Mouse (Mus musculus) midbrain, embryonic 11.5 days (tissue): Measurements from ENCODE around the gene Sf3b1. TPM values are rescaled to one million over a fixed set of nuclear protein-coding genes. Genes with fewer than 3 reads are reported as not detected.

ENCODE experiments used
- ATAC-seq: fragments of 200-750 bp; cut with Nextera tagmentation; 2 replicates; pipeline ENCODE4 v1.8.0; 2017; ENCODE audit warnings: moderate TSS enrichment, moderate library complexity; ENCODE audit not compliant: low FRiP score
- DNase-seq: peaks from one replicate; pipeline ENCODE4 v3.0.0; 2015; ENCODE audit warnings: low spot score; ENCODE audit errors: missing footprints
- H3K27ac ChIP-seq: fragments of 300-500 bp; sonication (generic); 2 replicates; pipeline ENCODE4 v1.5.1; 2014; ENCODE audit warnings: low read depth, low read length
- H3K27me3 ChIP-seq: fragments of 300-500 bp; sonication (generic); 2 replicates; pipeline ENCODE4 v1.6.1; 2014; ENCODE audit warnings: mild to moderate bottlenecking, low read length, moderate library complexity, mixed read lengths; ENCODE audit not compliant: control insufficient read depth, insufficient read depth
- H3K36me3 ChIP-seq: fragments of 300-500 bp; sonication (generic); 2 replicates; pipeline ENCODE4 v1.6.1; 2014; ENCODE audit warnings: mild to moderate bottlenecking, low read length, moderate library complexity, mixed read lengths; ENCODE audit not compliant: control insufficient read depth, insufficient read depth
- H3K4me1 ChIP-seq: fragments of 300-500 bp; sonication (generic); 2 replicates; pipeline ENCODE4 v1.6.1; 2014; ENCODE audit warnings: low read length; ENCODE audit not compliant: control insufficient read depth, insufficient read depth
- H3K4me2 ChIP-seq: fragments of 300-500 bp; sonication (generic); 2 replicates; pipeline ENCODE4 v1.6.1; 2014; ENCODE audit warnings: mild to moderate bottlenecking, moderate library complexity
- H3K4me3 ChIP-seq: fragments of 300-500 bp; sonication (generic); 2 replicates; pipeline ENCODE4 v1.5.1; 2014; ENCODE audit warnings: low read depth, low read length
- H3K9ac ChIP-seq: fragments of 300-500 bp; sonication (generic); 2 replicates; pipeline ENCODE4 v1.6.1; 2014; ENCODE audit warnings: low read length
- H3K9me3 ChIP-seq: fragments of 300-500 bp; sonication (generic); 2 replicates; pipeline ENCODE4 v1.6.1; 2016; ENCODE audit warnings: low read length; ENCODE audit not compliant: control insufficient read depth
- WGBS: fragments of 180-500 bp; shearing (Covaris S2); extraction: QIAGEN DNeasy Blood & Tissue Kit; methylation state at CpG from one replicate; pipeline ENCODE4 v1.1.7; 2014; 5-methylcytosine and 5-hydroxymethylcytosine counted together
- polyA plus RNA-seq: library from polyadenylated mRNA; unstranded; fragments of >200 nt; fragmentation: Nextera tagmentation; extraction: Ambion mirVana; gene quantifications from 2 replicates; pipeline ENCODE4 v1.2.1, GENCODE M21; 2014

The Sf3b1 gene
- polyA plus RNA-seq, 1 experiment from 2014 or later, result 366 TPM

- no peak overlapping the region for H3K27ac ChIP-seq
- WGBS, result 66% methylated on average over 4 of the region's 4 CpGs
- peak overlapping the region; percentile 78 for H3K9ac ChIP-seq
- H3K9me3 ChIP-seq, result no peaks in the 10 kb centered on the region
- peak overlapping the region; percentile 80 for H3K4me2 ChIP-seq
- DNase-seq (no peak), ATAC-seq (no peak)
- peak overlapping the region; percentile 93 for H3K4me3 ChIP-seq
- H3K4me1 ChIP-seq, result peaks cover 6% of the 10 kb centered on the region; the same call in 1 of the 2 replicates
- no peaks in the 10 kb centered on the region for H3K36me3 ChIP-seq
- peaks cover 2% of the 10 kb centered on the region; the same call in 1 of the 2 replicates for H3K27me3 ChIP-seq
These were observed 26.3 kb upstream of the Sf3b1 start for GRCm38 (mm10) chr1:55053596-55053995.

- ATAC-seq, result peak; percentile 77
These were observed 25.7 kb upstream of the Sf3b1 start for GRCm38 (mm10) chr1:55053005-55053404.

GRCm38 (mm10) chr1:55052355-55052953 lies 25.2 kb upstream of the Sf3b1 start, which contains the start of gene Coq10b:
Coq10b (plus strand) TSS chr1:55052770.
- Histone ChIP-seq H3K27ac (peak within 1 kb of the TSS; percentile 35; the same call in 1 of the 2 replicates), H3K27me3 (peaks cover 2% of the 10 kb centered on the region; the same call in 1 of the 2 replicates), H3K9me3 (no peaks in the 10 kb centered on the region), H3K9ac (peak within 1 kb of the TSS; percentile 78), H3K4me3 (peak within 1 kb of the TSS; percentile 93), H3K36me3 (no peaks in the 10 kb centered on the region), H3K4me2 (peak within 1 kb of the TSS; percentile 80), H3K4me1 (peaks cover 6% of the 10 kb centered on the region; the same call in 1 of the 2 replicates)
- peak; percentile 100 for ATAC-seq
- WGBS, result under 1% methylated on average over 46 of the region's 46 CpGs
- peak; percentile 100 for DNase-seq

More at GRCm38 (mm10) chr1:55053005-55053404, 25.7 kb upstream of the Sf3b1 start:
- H3K36me3 ChIP-seq, result no peaks in the 10 kb centered on the region
- DNase-seq, result no peak
- WGBS, result under 1% methylated on average over 42 of the region's 42 CpGs
- peaks cover 2% of the 10 kb centered on the region; the same call in 1 of the 2 replicates for H3K27me3 ChIP-seq
- peak overlapping the region; percentile 93 for H3K4me3 ChIP-seq
- H3K9me3 ChIP-seq, result no peaks in the 10 kb centered on the region
- peak overlapping the region; percentile 35; the same call in 1 of the 2 replicates for H3K27ac ChIP-seq
- H3K4me1 ChIP-seq, result peaks cover 6% of the 10 kb centered on the region; the same call in 1 of the 2 replicates
- H3K4me2 ChIP-seq, result peak overlapping the region; percentile 80
- H3K9ac ChIP-seq, result peak overlapping the region; percentile 78

GRCm38 (mm10) chr1:55051671-55052070 lies 24.4 kb upstream of the Sf3b1 start:
- Histone ChIP-seq H3K9me3 (no peaks in the 10 kb centered on the region), H3K27ac (no peak overlapping the region), H3K4me3 (peak overlapping the region; percentile 93; the same call in 1 of the 2 replicates), H3K27me3 (peaks cover 2% of the 10 kb centered on the region; the same call in 1 of the 2 replicates), H3K9ac (peak overlapping the region; percentile 64), H3K36me3 (no peaks in the 10 kb centered on the region), H3K4me2 (peak overlapping the region; percentile 80; the same call in 1 of the 2 replicates), H3K4me1 (peaks cover 6% of the 10 kb centered on the region; the same call in 1 of the 2 replicates)
- WGBS, result 71% methylated on average over 3 of the region's 3 CpGs
- DNase-seq (no peak), ATAC-seq (no peak)

GRCm38 (mm10) chr1:55048841-55049587 lies 21.7 kb upstream of the Sf3b1 start:
- H3K27ac ChIP-seq, result no peak overlapping the region
- H3K27me3 ChIP-seq, result peaks cover 2% of the 10 kb centered on the region; the same call in 1 of the 2 replicates
- H3K9ac ChIP-seq, result no peak overlapping the region
- no peak overlapping the region for H3K4me2 ChIP-seq
- 72% methylated on average over 4 of the region's 4 CpGs for WGBS
- no peak for DNase-seq
- peaks cover 6% of the 10 kb centered on the region; the same call in 1 of the 2 replicates for H3K4me1 ChIP-seq
- no peak overlapping the region for H3K4me3 ChIP-seq
- no peaks in the 10 kb centered on the region for H3K9me3 ChIP-seq
- no peak for ATAC-seq
- H3K36me3 ChIP-seq, result no peaks in the 10 kb centered on the region

GRCm38 (mm10) chr1:55043164-55043563 lies 15.9 kb upstream of the Sf3b1 start:
- DNase-seq (no peak), ATAC-seq (no peak)
- Histone ChIP-seq H3K4me1 (no peaks in the 10 kb centered on the region), H3K9ac (no peak overlapping the region), H3K27ac (no peak overlapping the region), H3K27me3 (no peaks in the 10 kb centered on the region), H3K9me3 (no peaks in the 10 kb centered on the region; the same call in 1 of the 2 replicates), H3K4me3 (no peak overlapping the region), H3K36me3 (no peaks in the 10 kb centered on the region), H3K4me2 (no peak overlapping the region)
- WGBS, result 84% methylated on average over 3 of the region's 3 CpGs

- no peak overlapping the region for H3K27ac ChIP-seq
- H3K4me2 ChIP-seq, result no peak overlapping the region
- no peaks in the 10 kb centered on the region; the same call in 1 of the 2 replicates for H3K9me3 ChIP-seq
- H3K36me3 ChIP-seq, result no peaks in the 10 kb centered on the region
- H3K4me3 ChIP-seq, result no peak overlapping the region
- no peaks in the 10 kb centered on the region for H3K4me1 ChIP-seq
- no peak overlapping the region for H3K9ac ChIP-seq
- WGBS, result 70% methylated on average over 1 of the region's 1 CpGs
- DNase-seq (no peak), ATAC-seq (no peak)
- no peaks in the 10 kb centered on the region for H3K27me3 ChIP-seq
These were observed 15.0 kb upstream of the Sf3b1 start for GRCm38 (mm10) chr1:55042246-55042645.

GRCm38 (mm10) chr1:55041691-55042090 lies 14.4 kb upstream of the Sf3b1 start:
- Histone ChIP-seq H3K4me2 (no peak overlapping the region), H3K4me3 (no peak overlapping the region), H3K36me3 (no peaks in the 10 kb centered on the region), H3K27me3 (no peaks in the 10 kb centered on the region), H3K9ac (no peak overlapping the region), H3K9me3 (no peaks in the 10 kb centered on the region; the same call in 1 of the 2 replicates), H3K27ac (no peak overlapping the region), H3K4me1 (no peaks in the 10 kb centered on the region)
- ATAC-seq, result no peak
- no peak for DNase-seq
- WGBS, result 88% methylated on average over 4 of the region's 4 CpGs

GRCm38 (mm10) chr1:55039944-55040343 lies 12.7 kb upstream of the Sf3b1 start:
- WGBS, result 92% methylated on average over 1 of the region's 1 CpGs
- ATAC-seq (no peak), DNase-seq (no peak)
- H3K9ac ChIP-seq, result no peak overlapping the region
- no peak overlapping the region for H3K27ac ChIP-seq
- no peaks in the 10 kb centered on the region; the same call in 1 of the 2 replicates for H3K9me3 ChIP-seq
- no peak overlapping the region for H3K4me2 ChIP-seq
- no peaks in the 10 kb centered on the region for H3K36me3 ChIP-seq
- H3K4me3 ChIP-seq, result no peak overlapping the region
- no peaks in the 10 kb centered on the region for H3K27me3 ChIP-seq
- H3K4me1 ChIP-seq, result no peaks in the 10 kb centered on the region
